Mouse (Mus musculus): ENCODE data around the gene Crebbp. TPM values are rescaled to one million over a fixed set of nuclear protein-coding genes. Genes with fewer than 3 reads are reported as not detected.
A peak's percentile ranks its signal among the peaks of the same experiment; 100 is the strongest.
"Not testable (repeated sequence)": the region's sequence is repeated elsewhere in the genome, so short reads cannot be mapped to it uniquely, and the experiment has no call there.

The Crebbp gene
- polyA plus RNA-seq (2015; fragmentation: Nextera tagmentation; extraction: Ambion mirVana): 19.0 and 20.6 TPM in 2 replicates

DNA sequence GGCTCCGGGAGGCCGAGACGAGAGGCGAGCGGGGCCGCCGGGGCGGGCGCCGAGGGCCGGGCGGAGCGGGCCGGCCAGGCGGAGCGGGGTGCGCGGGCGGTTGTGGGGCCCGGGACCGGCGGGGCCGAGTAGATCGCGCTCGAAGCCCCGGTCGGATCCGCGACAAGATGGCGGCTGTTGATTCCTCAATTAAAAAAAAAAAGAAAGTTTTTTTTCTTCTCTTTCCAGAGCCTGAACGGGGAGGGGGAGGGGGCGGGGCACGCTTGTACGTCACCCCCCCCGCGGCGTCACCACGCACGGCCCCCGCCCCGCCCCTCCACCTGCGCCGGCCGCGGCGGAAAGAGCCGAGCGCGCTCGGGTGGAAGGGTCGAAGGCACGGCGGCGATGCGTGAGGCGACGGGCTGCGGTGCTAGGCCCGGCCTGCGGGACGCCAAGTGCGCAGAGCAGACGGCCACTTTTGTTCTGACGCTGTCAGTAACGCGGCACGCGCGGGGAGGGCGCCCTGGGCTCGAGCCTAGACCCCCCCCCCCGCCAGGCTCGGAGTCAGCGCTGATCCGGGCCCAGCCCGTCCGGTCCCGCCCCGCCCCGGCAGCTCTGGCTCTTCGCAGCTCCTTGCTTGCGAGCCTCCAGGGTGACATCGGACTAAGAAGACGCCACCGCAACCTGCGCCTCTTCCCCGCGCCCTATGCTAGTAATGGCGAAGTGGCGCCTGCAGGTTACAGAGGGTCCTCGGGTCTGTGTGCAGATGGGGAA lies at the start of gene Crebbp:
Gene Crebbp (minus strand): TSS at position 199 of the 753 bp plus-strand sequence.
- Histone ChIP-seq H3K4me1 (ENCODE audit: control insufficient read depth, insufficient read depth, low read length) (peaks cover 18% of the 10 kb centered on the region), H3K4me2 (ENCODE audit: low read depth, low read length) (peak within 1 kb of the TSS; percentile 100), H3K9me3 (replicated peaks; ENCODE audit: control insufficient read depth, low read length) (no peaks in the 10 kb centered on the region), H3K9ac (ENCODE audit: low read length) (peak within 1 kb of the TSS; percentile 98), H3K27me3 (ENCODE audit: control insufficient read depth, insufficient read depth, low read length) (no peaks in the 10 kb centered on the region), H3K27ac (ENCODE audit: low read length) (peak within 1 kb of the TSS; percentile 98), H3K4me3 (ENCODE audit: low read length) (peak within 1 kb of the TSS; percentile 87), H3K36me3 (ENCODE audit: control insufficient read depth, insufficient read depth) (no peaks in the 10 kb centered on the region)
- WGBS: under 1% methylated on average over 82 of the region's 92 CpGs
- peak; percentile 87 for ATAC-seq (replicated peaks; ENCODE audit: extremely low read depth, insufficient read depth, low FRiP score)

DNA sequence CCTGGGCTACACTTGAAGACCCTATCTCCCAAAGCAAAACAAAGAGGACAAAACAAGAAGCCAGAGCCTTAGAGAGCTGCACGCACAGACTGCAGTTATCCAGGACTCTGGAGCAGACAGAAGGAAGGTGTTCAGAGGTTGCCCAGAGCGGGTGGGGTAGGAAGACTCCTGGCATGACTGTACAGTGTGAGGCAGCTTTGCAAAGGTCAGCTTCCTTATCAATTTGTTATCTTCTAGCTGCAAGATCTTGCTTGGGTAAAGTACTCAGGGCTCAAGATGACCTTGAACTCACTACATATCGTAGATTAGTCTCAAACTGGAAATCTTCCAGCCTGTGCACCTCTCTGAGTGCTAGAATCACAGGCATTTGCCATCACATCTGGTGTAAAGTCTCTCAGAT lies 49.7 kb upstream of the Crebbp start:
- Histone ChIP-seq H3K27ac (ENCODE audit: low read length) (no peak overlapping the region), H3K27me3 (ENCODE audit: control insufficient read depth, insufficient read depth, low read length) (no peaks in the 10 kb centered on the region), H3K36me3 (ENCODE audit: control insufficient read depth, insufficient read depth) (no peaks in the 10 kb centered on the region), H3K4me1 (ENCODE audit: control insufficient read depth, insufficient read depth, low read length) (peaks cover 16% of the 10 kb centered on the region), H3K9ac (ENCODE audit: low read length) (no peak overlapping the region), H3K4me2 (ENCODE audit: low read depth, low read length) (no peak overlapping the region), H3K9me3 (replicated peaks; ENCODE audit: control insufficient read depth, low read length) (no peaks in the 10 kb centered on the region), H3K4me3 (ENCODE audit: low read length) (no peak overlapping the region)
- 57% methylated on average over 3 of the region's 3 CpGs for WGBS
- ATAC-seq (replicated peaks; ENCODE audit: extremely low read depth, insufficient read depth, low FRiP score): no peak

DNA sequence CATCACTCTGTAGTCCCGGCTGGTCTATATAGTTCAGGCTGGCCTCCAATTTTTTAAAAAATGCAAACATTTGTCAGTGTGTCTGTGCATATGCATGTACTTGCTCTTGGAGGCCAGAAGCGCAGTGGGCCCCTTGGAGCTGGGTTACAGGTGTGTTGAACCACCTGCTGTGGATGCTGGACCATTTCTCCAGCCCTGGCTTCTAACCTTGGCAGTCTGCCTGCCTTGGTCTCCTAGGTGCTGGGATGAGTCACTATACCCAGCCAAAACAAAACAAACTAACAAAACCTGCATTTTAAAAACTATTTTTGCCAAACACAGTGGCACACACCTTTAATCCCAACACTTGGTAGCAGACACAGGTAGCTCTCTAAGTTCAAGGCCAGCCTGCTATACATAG lies 43.7 kb upstream of the Crebbp start:
- 86% methylated on average over 2 of the region's 2 CpGs for WGBS
- no peak overlapping the region for H3K27ac ChIP-seq (ENCODE audit: low read length)
- H3K9me3 ChIP-seq (replicated peaks; ENCODE audit: control insufficient read depth, low read length): no peaks in the 10 kb centered on the region
- H3K36me3 ChIP-seq (ENCODE audit: control insufficient read depth, insufficient read depth): no peaks in the 10 kb centered on the region
- no peak overlapping the region for H3K9ac ChIP-seq (ENCODE audit: low read length)
- H3K4me3 ChIP-seq (ENCODE audit: low read length): no peak overlapping the region
- no peak for ATAC-seq (replicated peaks; ENCODE audit: extremely low read depth, insufficient read depth, low FRiP score)
- no peaks in the 10 kb centered on the region for H3K27me3 ChIP-seq (ENCODE audit: control insufficient read depth, insufficient read depth, low read length)
- no peaks in the 10 kb centered on the region for H3K4me1 ChIP-seq (ENCODE audit: control insufficient read depth, insufficient read depth, low read length)
- no peak overlapping the region for H3K4me2 ChIP-seq (ENCODE audit: low read depth, low read length)

DNA sequence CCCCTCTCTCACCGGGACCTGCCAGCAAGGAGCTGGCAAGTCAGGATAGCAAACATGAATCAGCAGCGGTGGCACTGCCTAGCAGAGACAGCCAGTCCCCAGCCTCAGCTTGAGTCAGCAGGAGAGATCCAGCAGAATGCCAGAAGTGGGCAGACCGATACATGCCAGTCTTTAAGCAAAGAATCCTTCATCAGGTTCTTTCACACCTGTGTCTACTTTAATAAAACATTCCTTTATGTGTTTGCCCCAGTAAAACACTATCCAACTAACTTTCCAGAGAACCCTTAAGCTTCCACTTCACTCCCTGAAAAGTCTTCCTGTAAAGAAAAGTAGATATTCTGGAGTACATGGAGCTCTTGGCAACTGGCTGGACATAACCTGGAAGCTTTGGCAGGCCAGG lies 35.0 kb upstream of the Crebbp start:
- WGBS: 81% methylated on average over 3 of the region's 3 CpGs
- no peaks in the 10 kb centered on the region for H3K27me3 ChIP-seq (ENCODE audit: control insufficient read depth, insufficient read depth, low read length)
- no peak for ATAC-seq (replicated peaks; ENCODE audit: extremely low read depth, insufficient read depth, low FRiP score)
- H3K9ac ChIP-seq (ENCODE audit: low read length): no peak overlapping the region
- H3K4me1 ChIP-seq (ENCODE audit: control insufficient read depth, insufficient read depth, low read length): no peaks in the 10 kb centered on the region
- H3K9me3 ChIP-seq (replicated peaks; ENCODE audit: control insufficient read depth, low read length): peaks cover 13% of the 10 kb centered on the region; the same call in 1 of the 2 replicates
- H3K27ac ChIP-seq (ENCODE audit: low read length): no peak overlapping the region
- no peak overlapping the region for H3K4me3 ChIP-seq (ENCODE audit: low read length)
- no peaks in the 10 kb centered on the region for H3K36me3 ChIP-seq (ENCODE audit: control insufficient read depth, insufficient read depth)
- H3K4me2 ChIP-seq (ENCODE audit: low read depth, low read length): no peak overlapping the region

DNA sequence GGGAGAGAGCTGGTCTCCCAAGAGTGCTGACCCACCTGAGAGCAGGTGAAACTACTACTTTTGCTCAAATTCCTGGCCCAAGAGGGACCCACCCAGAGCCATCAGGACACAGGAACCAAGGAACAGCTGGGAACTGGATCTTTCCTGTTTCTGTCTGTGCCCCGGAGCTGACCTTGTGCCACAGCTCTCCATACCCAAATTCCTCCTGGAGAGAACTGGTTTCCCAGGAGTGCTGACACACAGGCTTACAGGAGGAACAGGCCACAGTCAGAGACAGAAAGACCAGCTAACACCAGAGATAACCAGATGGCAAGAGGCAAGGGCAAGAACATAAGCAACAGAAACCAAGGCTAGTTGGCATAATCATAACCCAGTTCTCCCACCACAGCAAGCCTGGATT lies 31.4 kb upstream of the Crebbp start:
- not testable (repeated sequence) for H3K4me1 ChIP-seq (ENCODE audit: control insufficient read depth, insufficient read depth, low read length); H3K36me3 ChIP-seq (ENCODE audit: control insufficient read depth, insufficient read depth); ATAC-seq (replicated peaks; ENCODE audit: extremely low read depth, insufficient read depth, low FRiP score); H3K27ac ChIP-seq (ENCODE audit: low read length); H3K9ac ChIP-seq (ENCODE audit: low read length); H3K9me3 ChIP-seq (replicated peaks; ENCODE audit: control insufficient read depth, low read length); H3K4me2 ChIP-seq (ENCODE audit: low read depth, low read length); H3K27me3 ChIP-seq (ENCODE audit: control insufficient read depth, insufficient read depth, low read length); H3K4me3 ChIP-seq (ENCODE audit: low read length)
- 86% methylated on average over 1 of the region's 1 CpGs for WGBS

DNA sequence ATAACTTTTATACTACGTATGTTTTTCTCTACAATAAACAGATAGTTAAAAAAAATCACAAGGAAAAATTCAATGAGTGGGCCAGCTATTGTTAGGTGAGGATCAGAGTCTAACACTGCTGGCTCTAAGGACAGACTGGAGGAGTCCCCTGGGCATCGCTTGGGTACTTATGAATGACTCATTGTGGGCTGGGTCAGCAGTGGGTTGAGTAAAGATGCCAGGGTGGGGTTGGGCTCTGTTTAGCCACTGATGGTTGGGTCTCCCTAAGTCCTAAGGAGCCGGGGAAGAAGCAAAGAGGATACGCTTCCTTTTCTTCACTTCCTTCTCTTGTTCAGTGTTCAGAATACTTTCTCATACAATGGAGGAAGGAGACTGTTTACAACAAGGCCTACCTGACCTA lies 22.3 kb upstream of the Crebbp start:
- 77% methylated on average over 4 of the region's 4 CpGs for WGBS

DNA sequence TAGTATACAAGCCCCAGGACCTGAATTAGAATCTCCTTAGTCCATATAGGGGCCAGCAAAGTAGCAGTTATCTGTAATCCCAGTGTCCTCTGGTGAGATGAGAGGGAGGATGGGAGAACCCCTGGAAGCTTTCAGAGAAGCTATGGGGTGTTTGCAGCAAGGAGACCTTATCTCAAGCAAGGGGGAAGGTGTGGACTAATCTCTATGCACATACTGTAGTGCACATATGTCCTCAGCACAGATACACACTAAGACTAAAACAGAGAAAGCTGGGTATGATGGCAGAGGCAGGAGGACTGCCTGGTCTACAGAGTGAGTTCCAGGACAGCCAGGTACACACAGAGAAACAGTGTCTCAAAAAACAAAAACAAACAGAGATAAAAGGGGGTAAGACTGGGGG lies 21.8 kb upstream of the Crebbp start:
- no peak overlapping the region for H3K9ac ChIP-seq (ENCODE audit: low read length)
- no peaks in the 10 kb centered on the region for H3K36me3 ChIP-seq (ENCODE audit: control insufficient read depth, insufficient read depth)
- no peak overlapping the region for H3K4me3 ChIP-seq (ENCODE audit: low read length)
- no peak overlapping the region for H3K27ac ChIP-seq (ENCODE audit: low read length)
- H3K27me3 ChIP-seq (ENCODE audit: control insufficient read depth, insufficient read depth, low read length): no peaks in the 10 kb centered on the region
- H3K4me1 ChIP-seq (ENCODE audit: control insufficient read depth, insufficient read depth, low read length): no peaks in the 10 kb centered on the region
- H3K4me2 ChIP-seq (ENCODE audit: low read depth, low read length): no peak overlapping the region
- ATAC-seq (replicated peaks; ENCODE audit: extremely low read depth, insufficient read depth, low FRiP score): no peak
- no peaks in the 10 kb centered on the region for H3K9me3 ChIP-seq (replicated peaks; ENCODE audit: control insufficient read depth, low read length)

More for the DNA sequence above, 22.3 kb upstream of the Crebbp start:
- no peak overlapping the region for H3K27ac ChIP-seq (ENCODE audit: low read length)
- H3K4me1 ChIP-seq (ENCODE audit: control insufficient read depth, insufficient read depth, low read length): no peaks in the 10 kb centered on the region
- no peak overlapping the region for H3K9ac ChIP-seq (ENCODE audit: low read length)
- no peaks in the 10 kb centered on the region for H3K9me3 ChIP-seq (replicated peaks; ENCODE audit: control insufficient read depth, low read length)
- H3K27me3 ChIP-seq (ENCODE audit: control insufficient read depth, insufficient read depth, low read length): no peaks in the 10 kb centered on the region
- no peak overlapping the region for H3K4me3 ChIP-seq (ENCODE audit: low read length)
- no peak for ATAC-seq (replicated peaks; ENCODE audit: extremely low read depth, insufficient read depth, low FRiP score)
- no peaks in the 10 kb centered on the region for H3K36me3 ChIP-seq (ENCODE audit: control insufficient read depth, insufficient read depth)
- no peak overlapping the region for H3K4me2 ChIP-seq (ENCODE audit: low read depth, low read length)

DNA sequence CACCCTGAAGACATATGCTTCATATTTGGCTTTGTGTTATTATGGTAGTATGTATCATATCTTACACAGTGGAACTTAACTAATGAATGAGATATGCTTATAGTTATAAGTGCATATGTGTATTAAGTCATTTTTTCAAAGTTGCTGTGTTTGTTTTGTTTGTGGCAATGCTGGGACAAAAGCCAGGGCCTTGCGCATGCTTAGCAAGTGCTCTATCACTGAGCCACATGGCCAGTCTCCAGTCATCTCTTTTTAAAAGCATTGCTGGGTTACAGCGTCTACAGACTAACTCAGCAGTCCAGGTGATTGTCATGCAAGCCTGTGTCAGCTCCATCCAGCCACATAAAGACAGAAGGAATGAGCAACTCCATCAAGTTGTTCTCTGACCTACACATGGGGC lies 12.0 kb upstream of the Crebbp start:
- Histone ChIP-seq H3K9me3 (replicated peaks; ENCODE audit: control insufficient read depth, low read length) (no peaks in the 10 kb centered on the region), H3K27me3 (ENCODE audit: control insufficient read depth, insufficient read depth, low read length) (no peaks in the 10 kb centered on the region), H3K9ac (ENCODE audit: low read length) (no peak overlapping the region), H3K27ac (ENCODE audit: low read length) (no peak overlapping the region), H3K4me1 (ENCODE audit: control insufficient read depth, insufficient read depth, low read length) (no peaks in the 10 kb centered on the region), H3K36me3 (ENCODE audit: control insufficient read depth, insufficient read depth) (no peaks in the 10 kb centered on the region), H3K4me3 (ENCODE audit: low read length) (no peak overlapping the region), H3K4me2 (ENCODE audit: low read depth, low read length) (no peak overlapping the region)
- ATAC-seq (replicated peaks; ENCODE audit: extremely low read depth, insufficient read depth, low FRiP score): no peak
- WGBS: 81% methylated on average over 2 of the region's 2 CpGs

DNA sequence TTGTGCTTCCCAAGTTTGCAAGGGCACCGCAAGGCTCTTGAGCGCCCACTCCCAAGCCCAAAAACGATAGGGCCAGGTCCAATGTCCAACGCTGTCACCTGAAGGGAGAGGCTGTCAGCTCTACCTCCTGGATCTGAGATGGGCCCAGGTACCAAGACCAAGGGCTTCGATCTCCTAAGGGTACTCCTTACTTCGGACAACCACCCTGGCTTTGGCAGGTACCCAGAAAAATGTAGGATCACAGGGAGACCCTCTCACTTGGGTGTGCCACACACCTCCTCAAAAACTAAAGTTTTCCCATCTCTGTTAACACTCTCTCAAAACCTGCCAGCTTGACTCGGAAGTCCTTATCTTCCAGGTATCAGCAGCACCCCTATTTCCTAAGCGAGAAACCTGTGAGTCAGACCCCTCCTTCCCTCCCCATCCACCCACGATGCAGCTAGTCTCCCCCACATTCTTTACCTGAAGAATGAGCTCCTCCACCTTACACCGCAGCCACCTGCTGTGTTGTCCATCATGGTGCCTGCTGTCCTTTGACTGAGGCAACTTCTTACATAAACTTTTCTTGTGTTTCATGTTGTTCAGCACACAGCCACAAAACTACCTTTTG lies 939 bp upstream of the Crebbp start:
- peak overlapping the region; percentile 70; the same call in 1 of the 2 replicates for H3K27ac ChIP-seq (ENCODE audit: low read length)
- H3K4me1 ChIP-seq (ENCODE audit: control insufficient read depth, insufficient read depth, low read length): peaks cover 18% of the 10 kb centered on the region
- H3K4me3 ChIP-seq (ENCODE audit: low read length): peak overlapping the region; percentile 87
- ATAC-seq (replicated peaks; ENCODE audit: extremely low read depth, insufficient read depth, low FRiP score): no peak
- H3K36me3 ChIP-seq (ENCODE audit: control insufficient read depth, insufficient read depth): no peaks in the 10 kb centered on the region
- H3K27me3 ChIP-seq (ENCODE audit: control insufficient read depth, insufficient read depth, low read length): no peaks in the 10 kb centered on the region
- H3K9me3 ChIP-seq (replicated peaks; ENCODE audit: control insufficient read depth, low read length): no peaks in the 10 kb centered on the region
- 38% methylated on average over 10 of the region's 10 CpGs for WGBS
- H3K9ac ChIP-seq (ENCODE audit: low read length): peak overlapping the region; percentile 98
- H3K4me2 ChIP-seq (ENCODE audit: low read depth, low read length): peak overlapping the region; percentile 100
